Mouse (Mus musculus): ENCODE results near the gene Dicer1. TPM values are rescaled to one million over a fixed set of nuclear protein-coding genes. Genes with fewer than 3 reads are reported as not detected.

Dicer1 gene
- total RNA-seq, 2 experiments from 2014 or later, result 59.6 to 65.3 TPM

DNA sequence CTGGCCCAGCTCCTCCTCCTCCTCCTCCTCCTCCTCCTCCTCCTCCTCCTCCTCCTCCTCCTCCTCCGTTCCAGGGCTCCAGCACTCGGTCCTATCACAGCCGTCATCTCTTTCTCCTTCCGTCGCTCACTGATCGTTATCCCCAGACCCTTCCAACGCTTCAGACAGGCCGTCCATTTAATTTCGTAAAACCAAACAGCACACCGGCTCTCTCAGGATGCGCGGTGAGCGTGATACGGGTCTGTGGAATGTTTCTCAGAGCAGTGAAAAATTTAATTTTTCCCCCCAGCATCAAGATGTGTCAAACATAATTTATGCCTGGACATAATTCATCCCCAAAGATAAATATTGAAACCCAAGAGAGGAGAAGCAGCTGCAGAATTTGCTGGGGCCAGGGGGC is 73.3 kb downstream of the Dicer1 start:
- no peak for DNase-seq (ENCODE audit: low spot score in 2 of 2)

DNA sequence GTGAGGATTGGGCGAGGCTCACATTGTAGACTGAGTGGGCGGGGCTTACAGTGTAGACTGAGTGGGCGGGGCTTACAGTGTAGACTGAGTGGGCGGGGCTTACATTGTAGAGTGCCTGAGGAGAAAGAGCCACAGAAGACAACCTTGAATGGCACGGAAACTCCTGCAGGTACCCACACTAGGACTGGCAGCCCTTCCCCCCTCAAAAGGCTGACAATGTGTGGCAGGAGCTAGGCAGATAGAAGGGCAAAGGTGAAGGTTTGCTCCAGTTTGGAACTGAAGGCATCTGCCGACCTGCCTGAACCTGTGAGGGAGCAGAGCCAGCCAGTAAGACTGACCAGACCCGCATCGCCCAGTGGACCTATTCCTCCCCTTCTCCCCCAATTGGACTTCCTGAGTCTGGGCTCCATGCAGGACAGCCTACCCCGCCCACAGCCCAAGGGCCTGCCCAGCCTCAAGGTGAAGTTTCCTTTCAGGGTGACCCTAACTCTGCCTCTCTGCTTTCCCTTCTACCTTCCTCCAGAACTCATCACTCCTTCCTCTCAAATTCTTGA is 74.3 kb downstream of the Dicer1 start:
- DNase-seq (ENCODE audit: low spot score in 2 of 2), result no peak

DNA sequence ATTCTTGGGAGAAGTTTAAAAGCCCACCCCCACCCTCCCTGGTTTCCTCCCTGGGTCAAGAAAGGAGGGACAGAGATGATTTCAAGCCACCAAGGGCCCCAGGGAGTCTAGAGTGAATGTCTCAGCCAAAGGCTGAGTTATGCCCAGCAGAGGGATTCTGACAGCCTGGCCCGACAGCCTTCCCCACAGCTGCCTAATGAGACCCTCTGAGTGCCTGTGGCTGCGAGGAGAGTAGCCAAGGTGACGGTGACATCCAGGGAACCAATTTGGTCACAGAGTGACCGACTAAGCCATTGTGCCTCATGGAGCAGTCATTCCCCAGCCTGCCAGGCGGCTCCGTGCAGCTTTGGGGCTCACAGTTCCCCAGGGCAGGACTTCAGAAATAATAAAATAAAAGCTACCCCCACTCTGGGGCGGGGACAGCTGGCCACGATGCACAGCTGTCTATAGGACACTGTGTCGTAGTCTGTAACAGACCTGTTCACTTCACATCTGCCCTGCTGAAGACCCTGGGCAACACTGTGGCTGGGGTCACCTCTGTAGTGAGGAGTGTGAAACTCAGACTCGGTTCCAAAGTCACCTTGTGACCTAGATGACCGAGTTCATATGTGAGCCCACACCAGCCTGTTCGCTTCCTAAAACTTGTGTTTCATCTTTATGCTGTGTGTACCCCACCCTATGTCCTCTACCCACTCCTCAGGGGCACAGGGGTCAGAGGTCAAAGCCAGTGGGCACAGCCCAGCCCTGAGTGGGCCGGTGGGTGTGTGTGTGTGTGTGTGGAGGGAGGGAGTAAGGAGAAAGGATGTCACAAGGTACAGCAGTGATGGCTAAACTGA is 75.0 kb downstream of the Dicer1 start:
- no peak for DNase-seq (ENCODE audit: low spot score in 2 of 2)

GRCm38 (mm10) chr12:104672976-104673375 is 78.8 kb downstream of the Dicer1 start:
- no peak for DNase-seq (ENCODE audit: low spot score in 2 of 2)

DNA sequence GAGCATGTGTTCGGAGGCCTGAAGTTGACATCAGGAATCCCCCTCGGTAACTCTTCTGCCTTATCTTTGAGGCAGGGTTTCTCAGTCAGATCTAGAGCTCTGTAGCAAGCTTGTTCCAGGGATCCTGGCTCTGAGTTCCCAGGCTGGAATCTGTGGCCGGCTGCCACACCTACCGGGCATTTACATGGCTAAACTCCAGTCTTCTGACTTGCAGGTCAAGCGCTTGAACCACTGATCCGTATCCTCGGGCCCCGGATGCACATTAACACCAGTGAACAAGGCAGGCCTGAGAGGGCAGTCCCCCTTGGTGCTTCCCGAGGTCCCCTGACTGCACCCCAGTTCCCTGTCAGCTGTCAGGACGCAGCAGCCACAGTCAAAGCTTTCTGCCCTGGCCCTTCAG is 79.3 kb downstream of the Dicer1 start:
- DNase-seq (ENCODE audit: low spot score in 2 of 2), result no peak

DNA sequence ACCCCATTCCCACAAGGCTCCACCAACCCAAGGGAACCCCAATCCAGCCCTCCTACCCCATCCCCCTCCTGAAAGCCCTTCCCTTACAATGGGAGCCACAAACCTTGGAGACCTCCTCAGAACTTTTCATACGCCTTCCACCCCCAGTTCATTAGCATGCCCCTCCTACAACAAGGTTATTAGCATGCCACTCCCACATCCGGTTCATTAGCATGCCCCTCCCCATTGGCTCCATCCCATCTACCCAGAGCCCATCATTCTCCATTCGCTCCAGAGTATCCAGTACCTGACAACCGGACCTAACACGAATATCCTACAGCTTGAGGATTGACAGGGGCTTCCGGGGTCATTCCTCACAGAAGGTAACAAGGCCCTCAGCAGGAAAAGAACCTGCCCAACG is 83.9 kb downstream of the Dicer1 start:
- no peak for DNase-seq (ENCODE audit: low spot score in 2 of 2)

- no peak for DNase-seq (ENCODE audit: low spot score in 2 of 2)
Measured at GRCm38 (mm10) chr12:104665951-104666350, 85.8 kb downstream of the Dicer1 start.

DNA sequence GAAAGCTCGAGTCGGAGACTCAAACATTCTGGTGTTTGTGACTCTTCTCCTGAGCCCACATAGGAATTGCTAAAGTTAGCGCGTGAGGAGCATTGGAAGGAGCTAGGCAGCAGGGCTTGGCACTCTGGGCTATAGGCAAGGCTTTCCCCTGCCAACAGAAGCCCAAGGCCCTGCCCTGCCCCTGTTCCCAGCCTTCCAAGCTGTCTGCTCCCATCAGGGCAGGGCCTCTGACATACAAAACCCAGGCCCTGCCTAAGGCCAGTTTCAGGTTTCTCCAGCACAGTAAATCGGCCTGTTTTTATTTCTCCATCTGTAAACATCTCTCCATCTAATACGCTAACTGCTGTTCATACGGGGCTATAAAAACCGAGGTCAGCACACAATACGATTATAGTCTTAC is 86.2 kb downstream of the Dicer1 start:
- DNase-seq (ENCODE audit: low spot score in 2 of 2), result no peak

DNA sequence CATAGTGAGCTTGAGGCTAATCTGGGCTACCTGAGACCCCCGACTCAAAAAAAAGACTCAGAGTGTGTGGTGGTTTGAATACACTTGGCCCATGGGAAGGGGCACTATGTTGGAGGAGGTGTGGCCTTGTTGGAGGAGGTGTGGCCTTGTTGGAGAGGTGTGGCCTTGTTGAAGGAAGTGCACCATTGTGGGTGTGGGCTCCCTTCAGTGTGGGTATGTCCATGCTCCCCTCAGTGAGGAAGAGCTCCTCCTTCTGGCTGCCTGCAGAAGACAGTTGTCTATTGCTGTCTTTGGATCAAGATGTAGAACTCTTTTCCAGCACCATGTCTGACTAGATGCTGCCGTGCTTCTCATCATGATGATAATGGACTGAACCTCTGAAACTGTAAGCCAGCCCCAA is 95.6 kb downstream of the Dicer1 start:
- DNase-seq (ENCODE audit: low spot score in 2 of 2), result no peak

- peak in 1 of 2 experiments; percentile 31 for DNase-seq (ENCODE audit: low spot score in 2 of 2)
Measured at GRCm38 (mm10) chr12:104655006-104655405, 96.7 kb downstream of the Dicer1 start.

DNA sequence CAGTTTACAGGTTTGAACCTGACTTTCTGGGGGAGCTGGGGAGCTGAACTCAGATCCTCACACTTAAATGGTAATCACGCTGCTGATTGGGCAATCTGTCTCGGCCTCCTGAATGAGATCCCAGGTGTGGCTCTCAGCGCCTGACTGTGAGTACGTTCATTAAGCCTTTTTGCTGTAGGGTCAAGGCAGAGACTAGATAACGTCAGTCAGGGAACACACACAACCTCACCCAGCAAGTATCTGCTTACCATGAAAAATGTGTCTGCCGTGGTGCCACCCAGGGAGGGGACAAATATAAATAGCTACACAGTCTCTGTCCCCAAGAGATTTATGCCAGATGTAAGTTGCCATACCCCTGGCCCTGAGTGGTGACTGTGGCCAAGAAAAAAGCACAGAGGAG is 99.7 kb downstream of the Dicer1 start:
- DNase-seq (ENCODE audit: low spot score in 2 of 2), result no peak

GRCm38 (mm10) chr12:104651269-104651668 is 100.5 kb downstream of the Dicer1 start:
- no peak for DNase-seq (ENCODE audit: low spot score in 2 of 2)

GRCm38 (mm10) chr12:104650510-104651260 is 101.1 kb downstream of the Dicer1 start:
- no peak for DNase-seq (ENCODE audit: low spot score in 2 of 2)

DNA sequence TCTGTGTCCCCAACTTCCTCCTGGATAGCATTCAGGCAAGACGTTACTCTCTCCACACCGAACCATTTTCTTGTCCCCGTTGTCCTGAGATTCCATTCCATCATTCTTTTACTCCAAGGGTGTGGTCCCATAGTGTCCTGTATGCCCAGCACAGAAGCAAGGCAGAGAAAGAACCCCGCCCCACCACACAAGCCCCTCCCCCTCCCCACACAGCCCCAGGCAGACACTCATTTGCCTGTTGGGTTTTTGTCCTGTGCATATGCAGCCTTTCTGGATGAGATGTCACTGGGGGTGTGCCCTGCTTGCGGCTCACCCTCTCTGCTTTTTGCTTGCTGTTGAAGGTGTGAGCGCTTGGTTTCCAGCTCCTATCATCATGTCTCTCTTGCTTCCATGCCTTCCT is 103.4 kb downstream of the Dicer1 start:
- DNase-seq (ENCODE audit: low spot score in 2 of 2), result no peak

GRCm38 (mm10) chr12:104642337-104642736 is 109.4 kb downstream of the Dicer1 start:
- DNase-seq (ENCODE audit: low spot score in 2 of 2), result peak in 1 of 2 experiments; percentile 21

DNA sequence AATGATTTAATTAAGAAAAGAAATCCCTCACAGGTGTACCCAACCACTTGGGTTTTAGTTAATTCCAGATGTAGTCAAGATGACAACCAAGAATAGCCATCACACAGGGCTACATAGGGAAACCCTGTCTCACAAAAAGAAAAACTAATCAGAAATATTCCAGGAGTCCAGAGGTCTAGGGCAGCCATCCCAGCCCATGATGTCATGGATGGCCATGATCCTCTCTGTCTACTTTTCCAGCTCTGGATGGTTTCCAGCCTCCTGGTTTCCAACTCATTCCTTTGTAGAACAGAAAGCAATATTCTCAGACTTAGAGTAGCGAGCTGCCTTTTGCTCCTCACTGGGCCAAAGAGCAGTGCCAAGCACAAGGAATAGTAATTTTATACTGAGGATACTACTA is 110.8 kb downstream of the Dicer1 start:
- DNase-seq (ENCODE audit: low spot score in 2 of 2), result peak; percentile 67 to 82

DNA sequence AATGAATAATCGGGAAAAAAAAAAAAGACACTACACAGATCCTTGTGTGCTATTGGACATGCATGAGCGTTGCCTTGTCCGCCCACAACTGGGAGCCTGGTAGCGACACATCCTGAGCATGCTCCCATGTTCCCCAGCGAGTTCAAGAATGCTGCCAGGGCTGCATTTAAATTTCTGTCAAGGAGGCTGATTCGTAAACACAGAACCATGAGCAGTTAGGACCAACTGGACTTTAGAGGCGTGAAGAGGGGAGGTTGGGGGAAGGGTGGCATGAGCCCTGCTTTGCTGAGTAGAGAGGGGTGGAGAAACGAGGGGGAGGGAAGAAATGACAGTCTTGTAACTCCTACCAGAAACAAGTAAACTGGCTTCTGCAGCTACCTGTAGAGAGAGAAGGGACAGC is 113.6 kb downstream of the Dicer1 start:
- DNase-seq (ENCODE audit: low spot score in 2 of 2), result no peak

Other genes with a start within 250 kb of the Dicer1 start
- gene Clmn, start 113.1 kb upstream of the Dicer1 start, total RNA-seq (2021), result 1 to 10 TPM; 6.2 TPM

All from gastrocnemius, postnatal 4 days (tissue).